Mouse (Mus musculus) layer of hippocampus, postnatal 36 days (tissue): ENCODE results near the gene Fank1. TPM values are rescaled to one million over a fixed set of nuclear protein-coding genes. Genes with fewer than 3 reads are reported as not detected.

Source experiments
- DNase-seq, 2 experiments: peaks; one replicate each; pipeline ENCODE4 v3.0.0; 2022
- total RNA-seq, 2 experiments: library from RNA; stranded (reverse); gene quantifications; 2 replicates each; pipeline ENCODE4 v1.2.3; 2021

Gene Fank1
- total RNA-seq, 2 experiments from 2014 or later, result 2.4 to 2.5 TPM

DNA sequence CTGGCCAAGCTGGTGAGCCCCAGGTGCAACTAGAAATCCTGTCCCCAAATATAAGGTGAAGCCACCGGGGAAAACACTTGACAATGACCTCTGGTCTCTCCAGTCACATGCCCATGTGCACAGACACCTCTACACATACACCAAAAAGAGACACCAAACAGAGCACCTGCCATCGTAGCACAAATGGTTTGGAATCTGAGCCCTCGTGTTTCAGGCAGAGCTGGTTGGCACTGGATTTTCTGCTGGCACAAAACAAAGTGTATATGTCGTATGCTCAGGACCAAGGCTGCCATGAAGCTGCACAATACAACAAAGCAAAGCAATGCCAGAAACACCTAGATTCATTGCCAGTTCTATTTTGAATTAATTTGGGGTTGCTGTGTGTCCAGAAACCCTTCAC, 8.6 kb upstream of the Fank1 start:
- DNase-seq, result no peak

DNA sequence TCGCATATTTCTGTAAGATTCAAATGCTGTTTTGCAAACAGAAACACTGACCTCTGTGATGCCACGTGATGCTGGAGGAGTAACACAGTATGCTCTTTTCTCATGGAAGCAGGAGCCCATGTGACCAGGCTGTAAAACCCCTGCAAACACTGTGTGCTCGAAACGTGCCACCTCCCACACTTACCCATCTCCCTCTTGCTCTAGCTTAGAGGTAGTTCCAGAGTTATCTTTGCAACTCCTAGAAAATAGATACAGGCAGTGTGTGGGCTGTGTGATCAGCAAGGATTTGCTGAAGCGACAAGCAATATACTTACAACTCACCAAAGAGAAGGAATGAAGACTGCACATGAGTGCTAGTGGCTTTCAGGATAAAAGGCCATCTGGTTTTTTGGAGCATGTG, 8.1 kb upstream of the Fank1 start:
- DNase-seq, result no peak

DNA sequence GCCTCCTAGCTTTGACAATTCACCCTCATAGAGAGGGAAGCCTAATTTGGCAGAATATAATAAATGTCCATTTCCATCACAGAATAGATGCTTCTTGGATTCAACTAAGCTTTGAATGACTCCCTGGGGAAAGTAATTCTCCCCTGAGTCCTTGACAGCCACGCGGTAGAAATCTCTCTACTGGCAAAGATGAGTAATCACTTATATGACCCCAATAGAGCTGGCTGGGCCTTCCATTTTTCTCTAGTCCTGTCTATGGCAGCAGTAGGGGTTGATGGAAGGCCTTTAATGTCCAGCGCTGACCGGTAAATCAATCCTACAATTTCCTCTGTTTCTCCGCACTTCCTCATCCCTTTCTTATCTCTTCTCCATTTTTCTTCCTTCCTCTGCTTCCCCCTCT, 1.5 kb upstream of the Fank1 start:
- no peak for DNase-seq

DNA sequence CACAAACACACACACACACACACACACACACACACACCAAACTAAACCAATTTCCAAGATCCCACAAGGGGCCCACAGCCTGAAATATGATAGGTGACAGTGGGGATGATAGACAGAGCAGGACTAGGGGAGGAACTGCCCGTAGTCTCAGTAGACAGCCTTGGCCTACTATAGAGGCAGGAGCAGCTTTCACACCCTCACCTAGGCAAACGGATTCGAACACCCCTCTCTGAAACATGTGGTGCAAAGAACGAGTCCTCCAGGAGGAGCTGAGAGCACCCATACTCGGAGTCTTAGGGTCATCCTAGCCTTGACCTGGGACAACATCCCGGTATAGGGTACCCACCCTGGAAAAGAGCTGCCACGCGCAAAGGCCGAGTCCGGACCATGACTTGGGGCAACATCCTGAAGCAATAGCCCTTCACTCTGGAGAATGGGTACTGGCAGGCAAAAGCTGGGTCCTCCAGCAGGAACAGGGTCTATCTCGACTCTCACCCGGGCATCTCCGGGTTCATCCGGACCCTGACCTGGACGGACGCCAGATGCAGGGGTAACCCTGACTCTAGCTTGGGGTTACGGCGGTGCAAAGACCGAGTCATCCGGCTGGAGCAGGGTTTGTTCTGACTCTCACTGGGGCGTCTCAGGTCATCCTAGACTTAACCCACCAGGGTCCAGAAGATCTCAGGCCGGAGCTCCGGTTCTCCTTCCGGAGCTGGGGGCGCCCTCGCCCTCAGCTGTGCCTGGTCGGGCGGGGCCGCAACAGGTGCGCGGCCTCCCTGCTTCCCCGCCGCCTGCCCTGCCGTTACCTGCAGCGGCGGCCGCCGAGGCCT, 650 bp upstream of the Fank1 start:
- peak in 1 of 2 experiments; percentile 51 for DNase-seq

DNA sequence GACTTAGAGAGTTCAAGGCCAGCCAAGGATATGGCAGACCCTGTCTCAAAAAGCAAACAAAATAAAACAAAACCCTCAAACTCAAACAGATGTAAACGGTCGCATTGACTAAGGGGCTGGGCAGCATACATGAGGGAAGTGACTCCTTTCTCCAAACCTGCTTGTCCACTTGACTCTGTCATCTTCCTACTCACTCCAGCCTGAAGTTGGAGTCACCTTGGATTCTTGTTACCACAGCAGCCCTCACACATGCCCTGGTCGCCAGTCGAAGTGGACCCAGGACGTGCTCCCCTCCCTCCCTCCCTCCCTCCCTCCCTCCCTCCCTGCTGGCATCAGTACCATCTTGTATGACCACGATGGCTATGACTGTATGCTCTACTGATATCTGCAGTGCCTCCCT, 4.9 kb downstream of the Fank1 start:
- DNase-seq, result no peak

DNA sequence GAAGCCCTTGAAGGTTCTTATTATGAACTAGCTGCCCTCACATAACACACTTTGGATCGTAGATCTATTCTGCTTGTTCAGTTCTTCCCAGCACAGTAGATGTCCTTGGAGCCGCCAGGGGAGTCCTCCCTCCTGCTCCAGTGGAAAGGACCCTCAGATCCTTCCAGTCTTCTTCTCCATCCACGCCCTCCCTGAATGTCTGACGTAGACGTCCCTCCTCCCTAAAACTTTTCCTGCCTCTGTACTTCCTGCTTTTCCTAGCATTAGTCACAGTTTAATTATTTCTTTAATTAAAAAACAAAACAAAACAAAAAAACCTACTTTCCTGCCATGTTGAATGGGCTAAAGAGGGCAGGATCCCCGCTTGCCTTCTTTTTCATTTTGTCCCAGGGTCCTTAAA, 5.3 kb downstream of the Fank1 start:
- DNase-seq, result no peak

DNA sequence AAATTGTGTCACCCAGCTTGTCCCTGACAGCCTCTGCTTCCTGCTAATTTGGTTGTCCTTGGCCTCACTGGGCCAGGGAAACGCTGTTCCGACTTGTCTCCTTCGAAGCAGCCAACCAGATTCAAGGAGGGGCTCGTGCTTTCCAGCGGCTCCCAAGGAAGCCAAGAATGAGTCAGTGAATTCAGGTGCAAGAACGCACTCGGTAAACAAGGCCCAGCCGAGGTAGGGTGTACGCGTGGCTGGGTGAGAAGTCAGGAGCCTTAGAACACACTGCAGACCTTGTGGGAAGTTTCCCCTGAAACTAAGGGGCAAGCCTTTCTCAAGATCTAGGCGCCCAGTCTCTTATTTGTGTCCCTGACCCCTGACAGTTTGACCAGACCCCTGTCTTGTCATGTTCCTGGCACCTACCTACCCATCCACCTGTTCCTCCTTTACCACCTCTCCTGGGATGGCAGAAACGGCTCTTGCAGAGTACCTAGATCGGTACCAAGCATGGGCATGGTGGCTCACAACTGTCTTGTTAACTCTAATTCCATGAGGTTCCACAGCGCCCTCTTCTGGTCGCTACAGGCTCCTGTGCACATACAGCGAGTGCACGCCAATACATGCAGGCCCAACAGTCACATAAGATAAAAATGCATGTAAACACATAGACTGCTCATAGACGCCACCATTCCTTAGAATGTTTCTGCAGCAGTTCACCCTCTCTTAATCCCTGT, 6.2 kb downstream of the Fank1 start, which contains the start of gene Dhx32:
Gene Dhx32, minus strand, starts transcription at position 10 of the 719 bp plus-strand sequence.
- peak in 1 of 2 experiments; percentile 44 for DNase-seq

DNA sequence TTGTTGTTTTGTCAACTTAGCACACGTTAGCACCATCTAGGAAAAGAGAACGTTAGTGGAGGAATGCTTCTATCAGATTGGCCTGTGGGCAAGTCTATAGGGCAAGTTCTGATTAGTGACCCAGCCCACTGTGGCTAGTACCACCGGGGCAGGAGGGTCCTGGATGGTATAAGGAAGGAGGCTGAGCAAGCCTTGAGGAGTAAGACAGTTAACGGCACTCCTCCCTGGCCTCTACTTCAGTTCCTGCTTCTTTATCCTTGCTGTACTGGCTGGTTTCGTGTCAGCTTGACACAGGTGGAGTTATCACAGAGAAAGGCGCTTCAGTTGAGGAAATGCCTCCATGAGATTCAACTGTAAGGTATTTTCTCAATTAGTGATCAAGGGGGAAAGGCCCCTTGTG, 10.9 kb downstream of the Fank1 start:
- no peak for DNase-seq

DNA sequence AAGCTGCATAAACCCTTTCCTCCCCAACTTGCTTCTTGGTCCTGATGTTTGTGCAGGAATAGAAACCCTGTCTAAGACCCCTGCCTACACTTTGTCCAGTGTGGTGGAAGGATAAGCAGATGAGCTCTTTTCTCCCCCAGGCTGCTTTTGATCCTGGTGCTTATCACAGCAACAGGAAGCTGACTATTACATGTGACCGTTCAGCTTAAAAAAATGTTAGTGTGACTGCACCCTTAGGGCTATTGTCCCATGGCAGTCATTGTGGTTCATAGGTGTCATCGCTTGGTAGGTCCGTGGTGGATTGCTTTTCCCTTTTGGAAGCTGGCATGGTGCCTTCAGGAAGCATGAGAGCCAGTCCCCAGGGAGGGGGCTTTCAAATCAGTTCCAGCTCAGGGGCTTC, 11.5 kb downstream of the Fank1 start:
- no peak for DNase-seq

DNA sequence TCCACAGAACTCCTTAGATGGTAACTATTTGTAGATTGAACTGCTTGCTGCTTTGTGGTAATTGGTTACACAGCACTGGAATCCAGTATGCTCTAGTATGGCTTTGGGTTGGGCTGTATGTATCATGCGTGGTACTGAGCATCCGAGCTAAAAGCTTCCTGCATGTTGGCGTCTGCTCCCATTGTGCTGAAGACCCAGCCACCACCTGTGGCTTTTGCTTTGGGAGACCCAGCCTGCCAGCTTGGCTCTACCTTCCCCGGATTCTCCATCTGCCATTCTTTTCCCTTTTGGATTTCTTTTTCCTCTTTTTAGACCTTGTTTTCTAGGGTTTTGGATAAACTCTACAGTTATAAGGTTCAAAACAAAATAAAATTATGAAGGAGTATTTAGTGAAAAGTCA, 13.5 kb downstream of the Fank1 start:
- DNase-seq, result no peak

DNA sequence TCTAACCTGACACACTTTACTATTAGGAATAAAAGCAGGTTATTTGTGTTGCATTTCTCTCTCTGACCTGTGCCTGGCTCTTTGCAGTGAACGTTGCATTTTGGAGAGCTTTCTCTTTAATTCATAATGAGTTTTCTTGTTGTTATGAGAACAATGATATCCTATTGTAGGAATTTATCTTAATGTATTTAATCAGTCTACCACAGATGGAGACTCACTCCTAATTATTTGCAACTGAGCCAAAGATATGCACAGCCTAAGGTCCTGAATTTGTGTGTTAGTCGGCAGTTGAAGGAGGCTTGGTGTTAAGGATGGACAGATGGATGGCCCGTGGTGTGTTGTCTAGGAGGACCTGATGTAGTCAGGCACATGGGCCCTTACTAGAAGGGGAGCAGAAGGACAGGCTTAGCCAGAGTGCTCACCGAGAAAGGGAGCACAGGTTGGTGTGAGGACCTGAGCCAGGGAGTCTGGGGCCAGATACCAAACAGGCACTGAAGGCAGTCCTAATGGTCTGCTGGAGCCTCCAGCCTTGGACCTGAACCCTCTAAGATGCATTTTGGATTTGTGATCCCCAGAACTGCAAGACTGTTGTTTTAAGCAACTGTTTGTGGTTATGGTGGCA, 14.1 kb downstream of the Fank1 start:
- DNase-seq, result no peak

DNA sequence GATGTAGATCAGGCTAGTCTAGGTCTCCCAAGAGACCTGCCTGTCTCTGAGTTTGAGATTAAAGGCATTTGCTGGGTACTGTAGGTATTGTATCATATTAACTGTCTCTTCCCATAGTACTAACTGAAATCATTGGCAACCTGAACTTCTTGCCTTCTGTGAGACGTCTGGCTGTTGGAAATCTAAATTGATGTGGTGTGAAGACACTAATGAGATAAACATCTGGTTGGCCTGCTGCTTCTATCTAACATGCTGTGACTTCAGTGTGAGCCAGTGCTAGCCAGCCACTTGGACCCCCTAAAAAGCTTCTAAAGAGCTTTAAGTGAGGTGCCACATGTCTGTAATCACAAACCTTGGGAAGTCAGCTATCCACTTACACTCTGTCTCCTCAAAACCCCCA, 16.1 kb downstream of the Fank1 start:
- no peak for DNase-seq

DNA sequence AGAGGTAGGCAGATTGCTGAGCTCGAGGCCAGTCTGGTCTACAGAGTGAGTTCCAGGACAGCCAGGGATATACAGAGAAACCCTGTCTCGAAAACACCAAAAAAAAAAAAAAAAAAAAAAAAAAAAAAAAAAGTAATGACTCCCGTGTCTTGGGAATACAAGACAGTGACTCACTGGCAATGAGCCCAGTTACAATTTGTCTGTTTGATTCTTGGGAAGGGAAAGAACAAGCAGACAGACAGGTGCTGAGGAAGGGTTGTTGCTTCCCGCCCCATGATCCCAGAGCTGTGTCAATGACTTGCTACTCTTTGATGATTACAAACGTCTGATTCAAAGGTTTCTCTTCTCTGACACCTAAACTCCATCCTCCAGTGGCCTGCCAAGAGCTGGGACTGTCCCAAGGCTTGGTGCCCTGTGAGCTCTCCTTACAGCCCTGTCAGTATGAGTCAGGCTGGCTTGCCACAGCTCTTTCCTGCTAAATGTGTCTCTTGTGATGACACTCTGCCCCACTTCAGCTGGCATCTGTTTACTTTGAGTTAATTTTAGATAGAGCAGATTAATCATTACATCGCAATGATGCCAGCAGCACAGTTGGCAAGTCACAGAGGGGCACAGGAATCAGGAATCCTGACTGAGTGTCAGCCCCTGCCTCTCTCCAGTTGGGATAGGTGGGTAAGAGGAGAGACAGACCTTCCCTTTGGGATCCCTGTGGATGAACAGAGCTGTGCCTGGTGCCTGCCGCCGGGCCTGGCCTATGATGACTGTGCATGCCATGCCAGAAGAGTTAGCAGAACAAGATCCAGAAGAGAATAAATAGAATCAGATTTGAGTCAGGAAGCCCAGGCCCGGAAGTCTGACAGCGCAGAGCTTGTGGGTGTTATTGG, 16.8 kb downstream of the Fank1 start:
- DNase-seq, result peak; percentile 49 to 54

DNA sequence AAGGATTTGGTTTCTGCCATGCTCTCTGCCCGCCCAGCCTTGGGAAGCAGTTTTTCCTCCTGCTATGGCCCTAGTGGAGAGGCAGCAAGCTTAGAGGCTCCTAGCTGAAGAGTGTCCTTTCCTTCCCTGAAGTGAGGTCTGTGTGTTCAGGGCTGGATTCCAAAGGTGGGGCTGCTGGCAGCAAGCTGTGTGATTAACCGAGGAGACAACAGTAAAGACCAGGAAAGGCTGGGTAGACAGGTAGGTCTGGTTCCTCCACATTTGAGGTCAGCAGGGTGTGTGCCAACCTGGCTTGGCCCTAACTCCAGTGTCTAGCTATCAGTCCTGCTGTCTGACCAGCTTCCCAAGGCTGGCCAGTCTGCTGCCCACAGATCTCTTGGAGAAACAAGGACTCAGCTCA, 18.1 kb downstream of the Fank1 start:
- no peak for DNase-seq

DNA sequence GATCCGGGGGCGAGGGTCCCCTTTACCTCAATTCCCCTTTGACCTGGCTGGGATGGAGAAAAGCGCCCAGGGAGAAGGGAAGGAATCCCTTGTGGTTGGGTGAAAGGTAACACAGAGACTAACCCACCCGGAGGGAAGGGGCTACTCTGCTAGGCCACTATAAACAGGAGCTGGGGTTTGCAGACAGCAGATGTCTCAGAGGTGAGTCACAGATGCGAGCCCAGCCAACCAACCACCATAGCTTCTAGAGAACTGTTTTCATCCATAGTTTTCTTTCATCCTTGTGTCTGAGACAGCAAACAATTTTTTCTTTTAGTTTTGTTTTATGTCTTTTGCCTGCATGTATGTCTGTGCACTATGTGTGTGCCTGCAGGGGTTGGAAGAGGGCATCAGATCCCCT, 23.3 kb downstream of the Fank1 start:
- DNase-seq, result no peak

DNA sequence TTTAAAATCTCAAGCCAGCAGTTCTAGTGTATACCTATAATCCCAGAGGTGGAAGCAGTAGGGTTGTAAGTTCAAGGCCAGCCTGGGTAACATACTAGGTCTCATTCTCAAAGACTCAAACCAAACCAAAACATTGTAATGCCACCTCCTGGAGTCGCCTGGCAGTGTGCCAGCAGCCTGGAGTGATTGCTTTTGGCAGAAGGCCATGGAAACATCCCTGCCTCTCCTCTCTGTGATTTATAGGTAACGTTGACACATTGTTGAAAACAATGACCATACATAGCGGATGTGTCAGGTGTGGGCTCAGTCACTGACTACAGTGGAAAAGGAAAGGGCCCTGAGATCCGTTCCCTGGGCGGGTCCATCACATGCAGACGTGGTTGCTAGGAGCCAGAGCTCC, 25.2 kb downstream of the Fank1 start:
- no peak for DNase-seq

DNA sequence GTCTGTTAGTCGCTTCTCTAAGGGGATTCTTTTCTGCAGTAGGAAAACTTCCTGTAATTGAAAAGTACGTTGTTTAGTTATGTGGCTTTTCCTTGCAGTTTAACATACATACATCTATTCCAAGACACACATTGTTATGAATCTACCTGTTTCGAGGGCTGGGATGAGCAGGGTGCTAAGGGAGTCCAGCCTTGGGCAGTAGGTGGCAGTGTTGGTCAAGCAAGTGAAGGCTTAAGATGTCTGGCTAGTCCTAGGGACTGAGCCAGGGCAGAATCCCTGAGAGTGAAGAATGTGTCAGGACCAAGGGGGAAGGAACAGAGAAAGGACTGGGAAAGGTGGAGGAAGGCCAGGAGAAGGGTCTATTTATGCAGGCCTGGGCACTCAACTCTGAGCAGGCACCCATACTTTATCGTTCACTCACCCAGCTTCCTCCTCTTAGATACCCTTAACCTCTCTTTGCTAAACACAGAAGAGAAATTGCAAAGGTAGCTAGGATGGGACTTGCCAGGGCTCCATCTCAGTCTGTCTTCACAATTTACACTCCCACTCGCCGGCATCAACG, 29.0 kb downstream of the Fank1 start:
- peak; percentile 52 to 53 for DNase-seq

DNA sequence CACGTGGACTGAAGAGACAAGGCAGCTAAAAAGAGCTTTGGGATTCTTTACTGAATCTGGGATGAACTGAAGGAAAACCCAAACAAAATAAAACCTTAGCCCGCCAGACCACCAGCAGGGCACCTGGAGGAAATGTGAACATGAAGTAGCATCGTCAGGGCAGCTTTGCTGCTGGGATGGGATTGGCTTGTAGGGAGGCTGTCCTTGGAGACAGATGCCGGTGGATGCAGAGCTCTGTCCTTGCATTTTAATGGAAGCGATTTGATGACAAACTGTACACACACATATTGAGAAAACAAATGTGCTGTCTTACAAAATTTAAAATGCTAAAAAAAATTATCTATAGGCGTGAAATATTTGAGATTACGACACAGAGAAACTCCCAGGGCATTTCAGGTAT, 36.3 kb downstream of the Fank1 start:
- DNase-seq, result peak in 1 of 2 experiments; percentile 9

DNA sequence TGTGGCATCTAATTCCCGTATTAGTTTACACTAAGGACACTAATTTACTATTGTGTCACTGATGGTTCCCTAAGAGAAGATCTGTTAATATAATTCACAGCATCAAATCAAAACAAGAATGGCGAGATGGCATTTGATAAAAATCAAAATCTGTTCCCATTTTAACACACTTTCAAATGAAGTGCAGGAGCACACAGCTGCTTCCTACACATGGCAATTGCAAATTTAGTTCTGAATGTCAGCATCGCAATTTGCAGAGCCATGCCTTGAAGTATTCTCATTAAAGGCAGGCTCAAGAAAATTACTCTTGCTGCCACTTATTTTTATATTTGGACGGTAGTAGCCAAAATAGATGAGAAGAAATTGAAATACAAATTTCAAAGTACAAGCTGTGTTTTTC, 36.7 kb downstream of the Fank1 start:
- no peak for DNase-seq

DNA sequence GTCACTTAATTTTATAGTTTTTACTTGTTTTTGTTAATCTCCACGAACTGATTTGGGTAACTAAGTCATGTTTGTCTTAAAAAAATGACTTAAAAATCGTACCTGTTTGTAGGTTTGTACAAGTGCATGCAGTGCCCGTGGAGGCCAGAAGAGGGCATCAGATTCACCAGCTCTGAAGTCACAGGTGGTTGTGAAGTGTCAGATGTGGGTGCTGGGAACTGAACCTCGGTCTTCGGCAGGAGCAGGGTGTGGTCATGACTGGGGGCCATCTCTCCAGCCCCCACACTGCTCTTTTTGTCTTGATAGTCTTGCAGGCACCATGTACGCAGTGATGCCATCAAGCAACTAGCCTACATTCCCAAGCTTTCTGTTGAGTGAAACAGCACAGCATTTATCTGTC, 47.1 kb downstream of the Fank1 start:
- no peak for DNase-seq

DNA sequence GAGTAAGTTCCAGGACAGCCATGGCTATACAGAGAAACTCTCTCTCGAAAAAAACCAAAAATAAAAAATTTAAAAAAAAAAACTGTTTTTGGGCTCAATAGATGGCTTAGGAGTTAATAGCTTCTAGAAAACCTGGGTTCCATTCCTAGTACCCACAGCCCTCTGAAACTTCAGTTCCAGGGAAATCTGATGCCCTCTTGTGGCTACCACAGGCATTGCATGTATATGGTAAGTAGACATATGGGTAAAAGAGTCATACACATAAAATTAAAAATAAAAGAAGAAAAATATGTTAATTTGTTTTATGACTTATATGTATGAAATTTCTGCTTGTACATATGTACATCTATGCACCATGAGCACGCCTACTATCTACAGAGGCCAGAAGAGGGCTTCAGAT, 47.9 kb downstream of the Fank1 start:
- no peak for DNase-seq

DNA sequence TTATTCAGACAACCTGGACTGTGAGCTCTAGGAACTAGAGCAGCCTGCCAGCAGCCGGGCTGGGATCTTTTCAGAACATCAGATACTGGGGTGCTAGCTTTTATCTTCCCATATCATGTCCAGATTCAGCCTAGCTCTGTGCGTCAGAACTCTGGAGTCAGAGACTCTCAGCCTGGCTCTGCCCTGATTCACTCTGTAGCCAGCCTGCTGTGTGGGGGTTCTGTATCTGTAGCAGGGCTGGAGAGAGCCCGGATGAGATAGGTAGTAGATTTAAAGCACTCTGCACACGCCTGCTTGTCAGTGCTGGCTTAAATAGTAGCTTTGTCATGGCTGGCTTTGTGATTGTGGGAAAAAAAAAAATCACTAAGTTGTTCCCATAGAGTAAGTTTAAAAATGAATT, 51.9 kb downstream of the Fank1 start:
- DNase-seq, result no peak
